Mouse (Mus musculus) small intestine, adult 2 months (tissue): ENCODE results near the gene Spout1. TPM values are rescaled to one million over a fixed set of nuclear protein-coding genes. Genes with fewer than 3 reads are reported as not detected.

Experiments
- H3K27ac ChIP-seq: fragments of 200-500 bp; 2 replicates; pipeline ENCODE4 v1.5.1; 2012; ENCODE audit warnings: low read depth, low read length, control low read depth, inconsistent platforms; ENCODE audit not compliant: insufficient read depth
- H3K27me3 ChIP-seq: fragments of 200-500 bp; 2 replicates; pipeline ENCODE4 v1.6.1; 2012; ENCODE audit warnings: mild to moderate bottlenecking, moderate library complexity, low read length, inconsistent platforms; ENCODE audit not compliant: control insufficient read depth, insufficient read depth
- H3K36me3 ChIP-seq: fragments of 200-500 bp; 2 replicates; pipeline ENCODE4 v1.6.1; 2012; ENCODE audit warnings: mild to moderate bottlenecking, low read length, control low read depth, inconsistent platforms; ENCODE audit not compliant: control insufficient read depth, insufficient read depth
- H3K4me1 ChIP-seq: fragments of 200-500 bp; 2 replicates; pipeline ENCODE4 v1.6.1; 2012; ENCODE audit warnings: low read length, inconsistent platforms, mixed read lengths; ENCODE audit not compliant: control insufficient read depth, insufficient read depth, insufficient read length
- H3K4me3 ChIP-seq: fragments of 200-500 bp; 2 replicates; pipeline ENCODE4 v1.5.1; 2012; ENCODE audit warnings: low read depth, mild to moderate bottlenecking, control low read depth, inconsistent platforms, low read length, moderate library complexity
- CTCF ChIP-seq: fragments of 200-500 bp; IDR thresholded peaks from 2 replicates; pipeline ENCODE4 v1.5.1; 2012; ENCODE audit warnings: low read depth, mild to moderate bottlenecking, control low read depth, inconsistent platforms, low read length, moderate library complexity, mixed read lengths; ENCODE audit not compliant: insufficient replicate concordance, insufficient read length; ENCODE audit errors: extremely low read depth
- POLR2A ChIP-seq: fragments of 200-500 bp; IDR thresholded peaks from 2 replicates; pipeline ENCODE4 v1.6.1; 2012; ENCODE audit warnings: low read depth, mild to moderate bottlenecking, control low read depth, inconsistent platforms, low read length, moderate library complexity
- WGBS: fragments of 180-500 bp; shearing (Covaris S2); methylation state at CpG from one replicate; pipeline ENCODE4 v1.1.7; 2018; 5-methylcytosine and 5-hydroxymethylcytosine counted together
- polyA plus RNA-seq: library from polyadenylated mRNA; depleted of rRNA; stranded (reverse); fragments of >200 nt; gene quantifications from 2 replicates; pipeline ENCODE4 v1.2.3, GENCODE M21; 2012

The Spout1 gene
- polyA plus RNA-seq, 1 experiment = 16.8 TPM

DNA sequence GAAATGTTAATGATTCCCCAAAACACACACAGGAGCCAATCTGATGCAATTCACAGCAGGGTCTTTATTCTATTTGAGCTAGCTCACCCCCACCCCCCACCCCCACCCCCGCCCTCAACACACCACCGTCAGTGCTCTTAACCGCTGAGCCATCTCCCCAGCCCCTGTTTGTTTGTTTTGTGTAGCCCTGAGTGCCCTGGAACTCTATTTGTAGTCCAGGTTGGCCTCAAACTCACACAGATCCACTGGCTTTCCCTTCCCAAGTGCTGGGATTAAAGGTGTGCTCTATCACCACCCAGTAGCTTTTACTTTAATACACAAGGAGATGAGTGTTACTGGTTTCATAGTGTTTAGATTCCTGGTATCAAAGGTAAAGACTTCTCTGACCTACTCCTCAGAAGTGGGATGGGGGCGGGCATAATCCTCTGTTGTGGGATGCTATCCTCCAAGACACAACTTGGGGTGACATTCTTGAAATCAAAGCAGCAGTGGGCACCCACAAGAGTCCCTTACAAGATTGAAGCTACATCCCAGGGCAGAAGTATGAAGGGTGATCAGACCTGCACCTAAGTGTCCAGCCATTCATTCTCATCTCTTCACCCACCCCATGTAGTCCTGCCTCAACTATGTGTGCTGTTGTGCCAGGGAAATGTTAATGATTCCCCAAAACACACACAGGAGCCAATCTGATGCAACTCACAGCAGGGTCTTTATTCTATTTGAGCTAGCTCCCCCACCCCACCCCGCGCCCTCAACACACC, 33.3 kb upstream of the Spout1 start:
- TF ChIP-seq CTCF (no peak), POLR2A (no peak)
- Histone ChIP-seq H3K27ac (no peak overlapping the region), H3K36me3 (no peaks in the 10 kb centered on the region), H3K27me3 (no peaks in the 10 kb centered on the region), H3K4me3 (no peak overlapping the region), H3K4me1 (no peaks in the 10 kb centered on the region)
- 79% methylated on average over 6 of the region's 6 CpGs for WGBS

DNA sequence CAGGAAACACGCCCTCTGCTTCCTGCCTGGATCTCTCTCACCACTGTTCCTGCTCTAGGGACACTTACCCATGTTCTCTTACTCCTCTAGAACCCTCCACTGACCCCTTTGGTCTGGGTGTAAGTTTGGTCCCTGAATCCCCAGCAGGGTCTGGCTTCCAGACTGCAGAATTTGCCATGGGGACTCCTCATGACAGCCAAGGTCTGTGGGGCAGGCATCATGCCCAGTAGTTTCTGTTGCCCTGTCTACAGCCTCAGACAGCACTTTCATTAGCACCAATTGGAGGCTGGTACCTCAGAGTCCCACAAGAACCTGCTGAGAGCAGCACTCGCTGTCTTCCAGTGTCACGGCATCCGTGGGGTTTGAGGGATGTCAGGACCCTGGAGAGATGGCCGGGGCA, 29.6 kb upstream of the Spout1 start:
- no peaks in the 10 kb centered on the region for H3K36me3 ChIP-seq
- H3K4me1 ChIP-seq = peaks cover 7% of the 10 kb centered on the region; the same call in 1 of the 2 replicates
- H3K4me3 ChIP-seq = no peak overlapping the region
- H3K27me3 ChIP-seq = no peaks in the 10 kb centered on the region
- WGBS = 87% methylated on average over 5 of the region's 5 CpGs
- TF ChIP-seq CTCF (no peak), POLR2A (no peak)
- no peak overlapping the region for H3K27ac ChIP-seq

DNA sequence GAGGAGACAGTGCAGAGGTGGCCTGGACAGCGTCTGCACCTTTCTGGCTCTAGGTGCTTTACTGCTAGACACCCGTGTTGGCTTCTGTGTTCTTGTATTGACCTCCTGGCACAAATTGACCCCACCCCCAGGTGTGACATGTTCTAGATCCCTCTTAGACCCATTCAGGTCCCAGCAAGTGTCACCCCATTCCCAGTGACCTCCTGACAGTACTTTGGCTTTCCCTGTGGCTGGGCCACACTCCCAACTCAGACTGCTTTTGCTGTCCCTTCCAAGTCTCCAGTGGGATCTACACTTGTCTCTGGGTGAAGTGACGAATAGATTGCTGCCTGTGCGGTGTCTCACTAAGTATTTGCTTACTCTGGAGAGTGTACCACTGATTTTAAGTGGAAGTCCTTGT, 29.1 kb upstream of the Spout1 start:
- Histone ChIP-seq H3K27me3 (no peaks in the 10 kb centered on the region), H3K4me1 (peaks cover 10% of the 10 kb centered on the region; the same call in 1 of the 2 replicates), H3K27ac (no peak overlapping the region), H3K36me3 (no peaks in the 10 kb centered on the region), H3K4me3 (no peak overlapping the region)
- no peak for TF ChIP-seq POLR2A
- no peak for TF ChIP-seq CTCF
- 84% methylated on average over 4 of the region's 4 CpGs for WGBS

DNA sequence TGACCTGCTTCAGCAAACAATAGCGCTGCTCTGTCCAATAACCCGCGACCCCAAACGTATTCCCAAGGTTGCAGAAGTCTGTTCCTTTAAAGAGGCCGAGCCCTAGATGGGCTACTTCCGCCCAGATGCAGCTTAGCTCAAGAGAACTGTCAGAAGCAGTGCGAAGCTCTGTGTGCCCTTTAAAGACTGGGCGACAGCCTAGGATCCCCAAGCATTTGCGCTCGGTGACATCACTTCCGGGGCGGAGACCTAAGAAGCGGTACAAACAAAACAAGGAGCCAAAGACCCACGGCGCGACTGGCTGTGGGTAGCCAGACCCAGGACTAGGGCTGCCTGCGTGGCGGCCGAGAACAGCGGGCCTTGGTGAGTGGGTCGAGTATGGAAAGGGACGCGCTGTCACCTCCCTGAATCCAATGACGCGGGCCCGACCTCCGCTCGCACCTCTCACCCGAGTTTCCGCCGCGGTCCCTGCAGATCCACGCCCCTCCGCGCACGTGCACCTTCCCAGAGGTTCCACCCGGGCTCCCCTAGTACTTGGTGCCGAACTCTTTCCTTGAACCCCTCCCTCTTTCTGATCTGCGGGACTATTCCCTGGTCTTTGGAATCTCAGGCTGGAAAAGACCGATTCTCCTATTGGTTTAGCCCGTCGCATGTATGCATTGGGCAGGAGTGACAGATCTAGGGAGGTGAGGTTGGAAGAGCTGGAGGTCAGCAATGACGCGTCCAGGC, 27.5 kb upstream of the Spout1 start, which contains the start of gene Kyat1:
Kyat1 (minus strand) TSS at position 219 of the 729 bp plus-strand sequence.
- Histone ChIP-seq H3K36me3 (no peaks in the 10 kb centered on the region), H3K27me3 (no peaks in the 10 kb centered on the region), H3K4me3 (peak within 1 kb of the TSS; percentile 84), H3K27ac (peak within 1 kb of the TSS; percentile 74), H3K4me1 (peaks cover 14% of the 10 kb centered on the region; the same call in 1 of the 2 replicates)
- TF ChIP-seq POLR2A = peak; percentile 86
- TF ChIP-seq CTCF = no peak
- WGBS = under 1% methylated on average over 44 of the region's 44 CpGs

DNA sequence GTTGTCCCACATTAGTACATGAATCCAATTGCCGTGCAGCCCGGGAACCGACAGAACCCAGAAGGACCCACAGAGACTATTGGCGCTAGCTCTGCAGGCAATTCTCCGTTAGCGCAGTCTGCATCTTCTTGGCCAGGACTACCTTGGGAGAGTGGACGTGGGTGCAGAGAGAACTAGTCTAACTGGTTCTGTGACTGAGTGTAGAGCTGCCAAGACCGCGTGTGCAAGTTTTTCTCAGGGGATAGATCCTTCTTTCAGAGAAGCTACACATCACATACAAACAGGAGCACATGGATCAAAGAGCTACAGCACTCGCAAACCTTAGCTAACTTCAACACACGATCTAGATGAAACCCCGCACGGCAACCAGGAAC, 27.0 kb upstream of the Spout1 start:
- Histone ChIP-seq H3K4me3 (peak overlapping the region; percentile 84), H3K4me1 (peaks cover 17% of the 10 kb centered on the region; the same call in 1 of the 2 replicates), H3K27me3 (no peaks in the 10 kb centered on the region), H3K36me3 (no peaks in the 10 kb centered on the region), H3K27ac (peak overlapping the region; percentile 74)
- WGBS = 1% methylated on average over 13 of the region's 13 CpGs
- TF ChIP-seq POLR2A (no peak), CTCF (no peak)

DNA sequence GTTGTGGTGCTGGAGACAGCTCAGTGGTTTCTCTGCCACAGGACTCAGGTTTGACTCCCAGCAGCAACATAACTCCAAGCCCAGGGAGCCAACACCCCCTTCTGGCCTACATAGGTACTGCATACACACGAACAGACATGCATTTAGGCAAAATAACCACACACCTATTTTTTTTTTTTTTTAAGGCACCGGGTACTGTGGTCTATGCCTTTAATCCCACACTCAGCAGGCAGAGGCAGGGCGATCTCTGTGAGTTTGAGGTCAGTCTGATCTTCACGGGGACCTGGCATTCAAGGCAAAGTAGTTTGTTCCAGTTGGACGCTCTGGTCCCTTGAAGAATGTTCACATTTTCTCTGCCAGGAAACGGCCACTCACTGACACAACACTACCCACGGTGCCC, 25.2 kb upstream of the Spout1 start:
- 82% methylated on average over 7 of the region's 7 CpGs for WGBS
- Histone ChIP-seq H3K36me3 (no peaks in the 10 kb centered on the region), H3K4me1 (peaks cover 24% of the 10 kb centered on the region), H3K27ac (no peak overlapping the region; the same call in 1 of the 2 replicates), H3K27me3 (no peaks in the 10 kb centered on the region), H3K4me3 (no peak overlapping the region)
- TF ChIP-seq POLR2A (no peak), CTCF (peak; percentile 62; the same call in 1 of the 2 replicates)

DNA sequence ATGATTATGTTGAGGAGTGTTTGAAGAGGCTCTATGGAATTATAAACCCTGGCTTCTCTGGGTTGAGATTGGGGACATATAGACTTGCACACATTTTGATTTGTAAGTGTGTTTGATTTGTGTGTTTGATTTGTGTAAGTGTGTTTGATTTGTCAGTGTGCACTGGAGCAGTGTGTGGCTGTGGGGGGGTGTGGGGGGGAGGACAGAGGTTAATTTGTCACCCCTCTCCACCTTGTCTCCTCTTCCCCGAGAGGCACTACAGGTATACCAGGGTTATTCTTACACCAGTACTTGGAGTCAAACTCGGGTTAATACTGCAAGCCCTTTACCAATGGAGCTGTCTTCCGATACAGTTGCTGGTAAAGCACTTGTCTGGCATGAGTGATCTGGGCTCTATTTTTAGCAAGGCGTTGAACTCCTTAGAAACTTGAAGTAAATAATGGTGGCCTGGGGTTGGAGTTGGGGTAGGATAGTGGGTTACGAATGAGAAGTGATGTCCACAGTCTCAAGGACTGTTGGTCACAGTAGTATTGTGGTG, 22.2 kb upstream of the Spout1 start:
- peak overlapping the region; percentile 98 for H3K27ac ChIP-seq
- no peak overlapping the region for H3K4me3 ChIP-seq
- 39% methylated on average over 5 of the region's 5 CpGs for WGBS
- H3K36me3 ChIP-seq = no peaks in the 10 kb centered on the region
- H3K4me1 ChIP-seq = peaks cover 31% of the 10 kb centered on the region
- TF ChIP-seq POLR2A = no peak
- no peak for TF ChIP-seq CTCF
- no peaks in the 10 kb centered on the region for H3K27me3 ChIP-seq
